Mouse (Mus musculus): ENCODE measurements at regions not wholly inside any gene's neighbourhood (a gene's known extent, or its start where the extent isn't known, plus 50 kb on each side); places are given as distances from the start of the nearest gene placed in this dataset.
"Not testable (repeated sequence)": the region's sequence is repeated elsewhere in the genome, so short reads cannot be mapped to it uniquely, and the experiment has no call there.

DNA sequence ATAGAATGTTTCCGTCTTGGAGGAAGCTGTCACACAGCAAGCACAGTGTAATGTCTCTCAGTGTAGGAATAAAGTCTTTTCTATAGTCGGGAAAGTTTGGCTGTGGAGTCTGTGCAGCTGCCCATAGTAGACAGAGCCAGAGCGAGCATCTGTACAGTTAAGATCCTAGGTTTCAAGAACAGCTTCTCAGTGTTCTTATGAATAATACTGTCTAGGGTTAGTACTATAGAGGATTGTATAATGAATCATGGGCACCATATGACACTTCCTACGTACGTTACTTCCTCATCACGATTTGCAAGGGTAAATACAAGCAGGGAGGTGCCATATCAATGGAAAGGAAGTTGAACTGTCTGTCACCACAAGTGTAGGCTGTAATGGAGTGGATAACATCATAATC is 645.6 kb upstream of the Negr1 start:
- Histone ChIP-seq H3K4me2 (ENCODE audit: low read depth, low read length, severe bottlenecking) (no peak overlapping the region), H3K9me3 (ENCODE audit: control insufficient read depth, low read length) (no peaks in the 10 kb centered on the region), H3K27ac (ENCODE audit: low read depth, low read length) (no peak overlapping the region), H3K36me3 (ENCODE audit: control insufficient read depth, insufficient read depth, low read length) (no peaks in the 10 kb centered on the region), H3K9ac (ENCODE audit: low read length) (no peak overlapping the region), H3K4me3 (ENCODE audit: low read depth, low read length) (no peak overlapping the region), H3K27me3 (ENCODE audit: control insufficient read depth, insufficient read depth, low read length) (no peaks in the 10 kb centered on the region), H3K4me1 (replicated peaks; ENCODE audit: control insufficient read depth, insufficient read depth, low read length) (no peaks in the 10 kb centered on the region)
- DNase-seq (ENCODE audit: low spot score) = no peak
- no peak for ATAC-seq (replicated peaks; ENCODE audit: low FRiP score)
- WGBS = 91% methylated on average over 6 of the region's 6 CpGs

- no peaks in the 10 kb centered on the region for H3K4me1 ChIP-seq (replicated peaks; ENCODE audit: control insufficient read depth, insufficient read depth, low read length)
- no peaks in the 10 kb centered on the region for H3K36me3 ChIP-seq (ENCODE audit: control insufficient read depth, insufficient read depth, low read length)
- H3K9me3 ChIP-seq (ENCODE audit: control insufficient read depth, low read length) = no peaks in the 10 kb centered on the region
- H3K27ac ChIP-seq (ENCODE audit: low read depth, low read length) = no peak overlapping the region
- no peak overlapping the region for H3K9ac ChIP-seq (ENCODE audit: low read length)
- ATAC-seq (replicated peaks; ENCODE audit: low FRiP score) (no peak), DNase-seq (ENCODE audit: low spot score) (no peak)
- no peak overlapping the region for H3K4me2 ChIP-seq (ENCODE audit: low read depth, low read length, severe bottlenecking)
- H3K4me3 ChIP-seq (ENCODE audit: low read depth, low read length) = no peak overlapping the region
- 85% methylated on average over 2 of the region's 2 CpGs for WGBS
- no peaks in the 10 kb centered on the region for H3K27me3 ChIP-seq (ENCODE audit: control insufficient read depth, insufficient read depth, low read length)
Observed at GRCm38 (mm10) chr3:155942896-155943295, 618.7 kb upstream of the Negr1 start.

DNA sequence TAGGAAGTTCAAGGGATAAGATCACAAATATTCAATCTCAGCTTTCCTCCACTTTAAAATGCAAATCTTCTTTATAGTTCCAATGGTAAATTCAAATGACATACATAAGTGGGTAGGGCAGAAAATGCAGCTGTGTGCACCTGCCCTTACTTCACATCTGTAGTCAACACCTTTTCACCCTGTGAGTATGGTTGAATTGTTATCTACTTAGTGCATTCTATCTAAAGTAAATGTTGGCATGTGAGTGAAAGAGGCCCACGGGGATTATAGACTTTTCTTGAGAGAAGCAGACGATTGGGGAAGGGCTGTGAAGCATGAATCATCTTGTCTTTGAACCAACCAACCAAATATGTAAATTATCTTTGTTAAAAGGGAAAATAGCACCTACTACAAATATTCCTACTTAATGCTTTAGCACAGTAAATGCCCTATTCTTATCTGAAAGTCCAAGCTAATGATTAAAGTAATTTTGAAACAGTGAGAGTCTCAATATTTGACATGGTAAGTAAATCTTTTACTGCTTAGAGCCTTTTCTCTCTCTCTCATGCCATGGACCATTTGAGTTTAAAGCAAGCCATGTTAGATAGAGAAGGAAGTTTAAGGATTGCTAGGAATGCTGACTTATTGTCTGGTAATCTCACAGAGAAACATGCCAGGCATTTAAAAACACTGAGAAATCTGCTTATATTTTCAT is 617.4 kb upstream of the Negr1 start:
- Histone ChIP-seq H3K4me1 (replicated peaks; ENCODE audit: control insufficient read depth, insufficient read depth, low read length) (no peaks in the 10 kb centered on the region), H3K27ac (ENCODE audit: low read depth, low read length) (no peak overlapping the region), H3K36me3 (ENCODE audit: control insufficient read depth, insufficient read depth, low read length) (no peaks in the 10 kb centered on the region), H3K4me2 (ENCODE audit: low read depth, low read length, severe bottlenecking) (no peak overlapping the region), H3K4me3 (ENCODE audit: low read depth, low read length) (no peak overlapping the region), H3K9me3 (ENCODE audit: control insufficient read depth, low read length) (no peaks in the 10 kb centered on the region), H3K27me3 (ENCODE audit: control insufficient read depth, insufficient read depth, low read length) (no peaks in the 10 kb centered on the region), H3K9ac (ENCODE audit: low read length) (no peak overlapping the region)
- no peak for DNase-seq (ENCODE audit: low spot score)
- ATAC-seq (replicated peaks; ENCODE audit: low FRiP score) = no peak
- WGBS = 31% methylated on average over 2 of the region's 2 CpGs

DNA sequence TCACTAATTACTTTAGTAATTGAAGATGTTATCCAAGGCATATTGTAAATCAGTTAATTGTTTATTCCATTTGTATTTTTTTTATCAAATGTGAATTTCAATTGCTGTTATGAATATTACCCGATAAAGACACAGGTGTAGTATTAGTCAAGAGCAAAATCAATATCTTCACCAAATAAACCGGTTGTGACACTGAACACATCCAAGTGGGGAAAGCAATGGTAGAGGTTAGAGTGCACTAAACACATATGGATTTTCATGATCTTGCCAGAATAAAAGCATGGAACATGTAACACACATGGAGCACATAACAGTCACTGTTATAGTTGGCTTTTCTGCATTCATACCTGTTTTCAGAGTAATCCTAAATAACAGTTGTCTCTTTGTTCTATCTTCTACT is 616.4 kb upstream of the Negr1 start:
- Histone ChIP-seq H3K36me3 (ENCODE audit: control insufficient read depth, insufficient read depth, low read length) (no peaks in the 10 kb centered on the region), H3K27ac (ENCODE audit: low read depth, low read length) (no peak overlapping the region), H3K4me2 (ENCODE audit: low read depth, low read length, severe bottlenecking) (no peak overlapping the region), H3K4me3 (ENCODE audit: low read depth, low read length) (no peak overlapping the region), H3K9me3 (ENCODE audit: control insufficient read depth, low read length) (no peaks in the 10 kb centered on the region), H3K4me1 (replicated peaks; ENCODE audit: control insufficient read depth, insufficient read depth, low read length) (no peaks in the 10 kb centered on the region), H3K9ac (ENCODE audit: low read length) (no peak overlapping the region), H3K27me3 (ENCODE audit: control insufficient read depth, insufficient read depth, low read length) (no peaks in the 10 kb centered on the region)
- ATAC-seq (replicated peaks; ENCODE audit: low FRiP score) (no peak), DNase-seq (ENCODE audit: low spot score) (no peak)
- WGBS = 95% methylated on average over 2 of the region's 2 CpGs

GRCm38 (mm10) chr3:155962496-155962895 is 599.1 kb upstream of the Negr1 start:
- not testable (repeated sequence) for H3K4me1 ChIP-seq (replicated peaks; ENCODE audit: control insufficient read depth, insufficient read depth, low read length); H3K27ac ChIP-seq (ENCODE audit: low read depth, low read length); H3K4me2 ChIP-seq (ENCODE audit: low read depth, low read length, severe bottlenecking); H3K27me3 ChIP-seq (ENCODE audit: control insufficient read depth, insufficient read depth, low read length); H3K9me3 ChIP-seq (ENCODE audit: control insufficient read depth, low read length); DNase-seq (ENCODE audit: low spot score); H3K36me3 ChIP-seq (ENCODE audit: control insufficient read depth, insufficient read depth, low read length); H3K4me3 ChIP-seq (ENCODE audit: low read depth, low read length); H3K9ac ChIP-seq (ENCODE audit: low read length); ATAC-seq (replicated peaks; ENCODE audit: low FRiP score)
- WGBS = 56% methylated on average over 2 of the region's 2 CpGs

DNA sequence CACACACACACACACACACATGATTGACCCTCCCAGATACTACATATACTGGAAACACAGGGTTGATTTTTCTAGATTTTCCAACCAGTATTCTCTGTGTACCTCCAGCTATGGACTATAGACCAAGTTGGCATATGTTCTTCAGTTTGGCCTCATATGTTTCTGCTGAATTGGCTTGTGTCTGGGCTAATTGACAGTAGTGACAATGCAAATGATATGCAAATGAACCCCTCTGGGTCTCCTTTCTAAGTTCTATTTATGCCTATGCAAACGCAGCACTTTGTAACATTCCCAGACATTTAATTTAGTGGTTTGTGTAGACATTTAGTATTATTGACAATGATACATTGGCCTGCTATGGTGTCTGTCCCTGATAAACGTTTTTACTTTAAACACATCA is 582.0 kb upstream of the Negr1 start:
- H3K9ac ChIP-seq (ENCODE audit: low read length) = no peak overlapping the region
- H3K4me2 ChIP-seq (ENCODE audit: low read depth, low read length, severe bottlenecking) = no peak overlapping the region
- no peaks in the 10 kb centered on the region for H3K36me3 ChIP-seq (ENCODE audit: control insufficient read depth, insufficient read depth, low read length)
- H3K9me3 ChIP-seq (ENCODE audit: control insufficient read depth, low read length) = no peaks in the 10 kb centered on the region
- whole genome bisulfite sequencing = 62% methylated on average over 2 of the region's 2 CpGs
- no peaks in the 10 kb centered on the region for H3K4me1 ChIP-seq (replicated peaks; ENCODE audit: control insufficient read depth, insufficient read depth, low read length)
- no peak overlapping the region for H3K27ac ChIP-seq (ENCODE audit: low read depth, low read length)
- DNase-seq (ENCODE audit: low spot score) = no peak
- H3K27me3 ChIP-seq (ENCODE audit: control insufficient read depth, insufficient read depth, low read length) = no peaks in the 10 kb centered on the region
- 0 out of 2 replicates have a peak, but pooled peaks have one; percentile 27 for ATAC-seq (replicated peaks; ENCODE audit: low FRiP score)
- no peak overlapping the region for H3K4me3 ChIP-seq (ENCODE audit: low read depth, low read length)

- no peaks in the 10 kb centered on the region for H3K9me3 ChIP-seq (ENCODE audit: control insufficient read depth, low read length)
- no peak overlapping the region for H3K9ac ChIP-seq (ENCODE audit: low read length)
- H3K27me3 ChIP-seq (ENCODE audit: control insufficient read depth, insufficient read depth, low read length) = no peaks in the 10 kb centered on the region
- WGBS = 68% methylated on average over 2 of the region's 2 CpGs
- ATAC-seq (replicated peaks; ENCODE audit: low FRiP score) (no peak), DNase-seq (ENCODE audit: low spot score) (no peak)
- H3K27ac ChIP-seq (ENCODE audit: low read depth, low read length) = no peak overlapping the region
- no peaks in the 10 kb centered on the region for H3K4me1 ChIP-seq (replicated peaks; ENCODE audit: control insufficient read depth, insufficient read depth, low read length)
- H3K36me3 ChIP-seq (ENCODE audit: control insufficient read depth, insufficient read depth, low read length) = no peaks in the 10 kb centered on the region
- no peak overlapping the region for H3K4me2 ChIP-seq (ENCODE audit: low read depth, low read length, severe bottlenecking)
- H3K4me3 ChIP-seq (ENCODE audit: low read depth, low read length) = no peak overlapping the region
Observed at GRCm38 (mm10) chr3:155994044-155994443, 567.5 kb upstream of the Negr1 start.

GRCm38 (mm10) chr3:156017676-156018230 is 543.8 kb upstream of the Negr1 start:
- Histone ChIP-seq H3K4me1 (replicated peaks; ENCODE audit: control insufficient read depth, insufficient read depth, low read length) (no peaks in the 10 kb centered on the region), H3K36me3 (ENCODE audit: control insufficient read depth, insufficient read depth, low read length) (no peaks in the 10 kb centered on the region), H3K27ac (ENCODE audit: low read depth, low read length) (no peak overlapping the region), H3K9ac (ENCODE audit: low read length) (no peak overlapping the region), H3K27me3 (ENCODE audit: control insufficient read depth, insufficient read depth, low read length) (no peaks in the 10 kb centered on the region), H3K9me3 (ENCODE audit: control insufficient read depth, low read length) (no peaks in the 10 kb centered on the region), H3K4me2 (ENCODE audit: low read depth, low read length, severe bottlenecking) (no peak overlapping the region), H3K4me3 (ENCODE audit: low read depth, low read length) (no peak overlapping the region)
- DNase-seq (ENCODE audit: low spot score) (no peak), ATAC-seq (replicated peaks; ENCODE audit: low FRiP score) (no peak; the same call in 1 of the 2 replicates)
- 37% methylated on average over 7 of the region's 7 CpGs for WGBS

DNA sequence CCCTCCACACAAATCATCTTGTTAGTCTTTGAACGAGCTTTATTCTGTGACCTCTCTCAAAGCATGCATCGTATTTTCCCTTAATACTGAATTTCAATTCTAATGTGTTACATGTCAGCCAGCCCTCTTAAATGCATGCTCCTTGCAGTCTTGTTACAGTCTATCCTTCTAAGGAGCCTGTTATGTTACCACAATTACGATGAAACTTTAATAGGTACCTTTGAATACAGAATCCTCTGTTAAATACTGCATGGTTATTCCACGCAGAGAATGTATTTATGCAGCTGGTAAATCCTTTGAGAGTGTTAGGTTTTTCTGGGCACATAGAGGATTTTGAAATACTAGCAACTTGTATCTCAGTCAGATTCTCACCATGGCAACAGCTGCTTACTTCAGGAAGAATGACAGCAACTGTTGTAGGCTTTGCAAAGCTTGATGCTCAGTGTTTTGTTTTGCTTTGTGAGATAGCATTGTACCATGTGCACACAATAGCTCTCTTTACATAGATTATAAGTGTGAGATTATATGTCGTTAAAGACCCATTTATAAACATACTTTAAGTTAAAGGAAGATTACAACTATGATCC is 532.9 kb upstream of the Negr1 start:
- no peak overlapping the region for H3K4me2 ChIP-seq (ENCODE audit: low read depth, low read length, severe bottlenecking)
- no peak overlapping the region for H3K4me3 ChIP-seq (ENCODE audit: low read depth, low read length)
- H3K36me3 ChIP-seq (ENCODE audit: control insufficient read depth, insufficient read depth, low read length) = no peaks in the 10 kb centered on the region
- H3K9me3 ChIP-seq (ENCODE audit: control insufficient read depth, low read length) = no peaks in the 10 kb centered on the region
- peak; percentile 74 for ATAC-seq (replicated peaks; ENCODE audit: low FRiP score)
- WGBS = 52% methylated on average over 5 of the region's 5 CpGs
- DNase-seq (ENCODE audit: low spot score) = no peak
- H3K27me3 ChIP-seq (ENCODE audit: control insufficient read depth, insufficient read depth, low read length) = no peaks in the 10 kb centered on the region
- no peak overlapping the region for H3K9ac ChIP-seq (ENCODE audit: low read length)
- H3K27ac ChIP-seq (ENCODE audit: low read depth, low read length) = no peak overlapping the region
- no peaks in the 10 kb centered on the region for H3K4me1 ChIP-seq (replicated peaks; ENCODE audit: control insufficient read depth, insufficient read depth, low read length)
